ENCODE assay signal across 10 mouse cellular contexts in the genomic region with DNA sequence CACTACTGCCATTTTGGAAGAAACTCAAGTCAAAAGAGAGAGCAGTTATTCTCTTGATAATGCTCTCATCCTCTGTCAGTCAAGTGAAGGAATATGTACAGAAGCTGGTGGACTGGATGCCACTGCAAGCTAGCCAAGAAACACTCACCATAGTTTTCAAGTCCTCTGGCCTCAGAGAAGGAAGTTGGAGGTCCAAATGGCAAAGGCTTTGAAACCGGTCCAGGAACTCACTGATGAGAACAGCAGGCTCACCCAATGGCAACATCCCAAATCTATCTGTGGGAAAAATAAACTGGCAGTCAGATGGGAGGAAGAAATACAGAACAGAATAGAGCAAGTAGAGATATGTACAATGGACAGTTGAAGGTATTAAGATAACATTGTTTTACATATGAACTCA. TPM values are rescaled to one million over a fixed set of nuclear protein-coding genes. Genes with fewer than 3 reads are reported as not detected.
DNase-seq lines count a peak whose midpoint lies in the region; ATAC-seq and TF ChIP-seq lines count a peak whose summit lies in the region.
"Had no signal": no experiment of that assay in that cellular context is flagged by ENCODE, and none has a peak within 500 bp of the region (broad histone marks: within the 10 kb centered on the region; RNA-seq: fewer than 3 reads in every experiment).

No protein-coding gene starts in this region.

- intact Hi-C loops in gastrocnemius, adult 2 months (cut with DNase I), result no loop called here
- intact Hi-C loops in heart, postnatal 10 days (cut with DNase I), result no loop called here

- H3K4me2 ChIP-seq in midbrain, postnatal 0 days (ENCODE audit: low read depth, low read length, poor library complexity, severe bottlenecking), result no peak overlapping the region
- no peak overlapping the region for H3K4me2 ChIP-seq in midbrain, embryonic 14.5 days (ENCODE audit: low read length)
- H3K4me2 ChIP-seq: intestine, embryonic 15.5 days; limb, embryonic 12.5 days; midbrain, embryonic 11.5 days had no signal

- DNase-seq in midbrain, postnatal 0 days (ENCODE audit: low spot score), result peak; percentile 50
- no peak for DNase-seq in midbrain, embryonic 14.5 days
- peak; percentile 51 for DNase-seq in gastrocnemius, adult 2 months
- DNase-seq in heart, postnatal 10 days, result peak; percentile 65 to 67
- no peak for DNase-seq in right cerebral cortex, adult 18-20 months
- no peak for DNase-seq in thymus, postnatal 36 days
- DNase-seq in urinary bladder, adult 18-20 months (ENCODE audit: low spot score in 2 of 2), result no peak

- H3K9me3 ChIP-seq in midbrain, postnatal 0 days (ENCODE audit: low read length), result no peaks in the 10 kb centered on the region
- no peaks in the 10 kb centered on the region for H3K9me3 ChIP-seq in midbrain, embryonic 14.5 days (ENCODE audit: control insufficient read depth, low read length)
- H3K9me3 ChIP-seq: intestine, embryonic 15.5 days; limb, embryonic 12.5 days had no signal

- WGBS in midbrain, postnatal 0 days, result 90% methylated on average over 1 of the region's 1 CpGs
- 87% methylated on average over 1 of the region's 1 CpGs for WGBS in midbrain, embryonic 14.5 days

- H3K36me3 ChIP-seq in midbrain, postnatal 0 days (ENCODE audit: insufficient read depth, low read length), result peaks cover 54% of the 10 kb centered on the region
- H3K36me3 ChIP-seq in midbrain, embryonic 14.5 days (ENCODE audit: control insufficient read depth, insufficient read depth, low read length), result peaks cover 89% of the 10 kb centered on the region

- no peaks in the 10 kb centered on the region for H3K27me3 ChIP-seq in midbrain, postnatal 0 days (ENCODE audit: insufficient read depth, low read length)
- H3K27me3 ChIP-seq in midbrain, embryonic 14.5 days (ENCODE audit: control insufficient read depth, insufficient read depth, low read length), result no peaks in the 10 kb centered on the region
- H3K27me3 ChIP-seq: intestine, embryonic 15.5 days; limb, embryonic 12.5 days had no signal

- H3K9ac ChIP-seq in midbrain, postnatal 0 days (replicated peaks; ENCODE audit: low read length, poor library complexity, severe bottlenecking), result no peak overlapping the region
- no peak overlapping the region for H3K9ac ChIP-seq in midbrain, embryonic 14.5 days (replicated peaks; ENCODE audit: low read length)
- H3K9ac ChIP-seq: intestine, embryonic 15.5 days; limb, embryonic 12.5 days had no signal

- ATAC-seq in midbrain, postnatal 0 days (ENCODE audit: low FRiP score), result no peak
- no peak for ATAC-seq in midbrain, embryonic 14.5 days (ENCODE audit: low FRiP score, low TSS enrichment)
- ATAC-seq: intestine, embryonic 15.5 days had no signal

- H3K27ac ChIP-seq in midbrain, postnatal 0 days (ENCODE audit: low read depth, low read length), result no peak overlapping the region
- no peak overlapping the region for H3K27ac ChIP-seq in midbrain, embryonic 14.5 days (replicated peaks; ENCODE audit: low read depth, low read length)
- peak overlapping the region; percentile 81 for H3K27ac ChIP-seq in gastrocnemius, adult 2 months
- H3K27ac ChIP-seq: intestine, embryonic 15.5 days; limb, embryonic 12.5 days had no signal

- no peak overlapping the region for H3K4me3 ChIP-seq in midbrain, postnatal 0 days (ENCODE audit: low read depth, low read length)
- H3K4me3 ChIP-seq in midbrain, embryonic 14.5 days (replicated peaks; ENCODE audit: low read depth, low read length), result no peak overlapping the region
- peak overlapping the region; percentile 33 for H3K4me3 ChIP-seq in gastrocnemius, adult 2 months
- H3K4me3 ChIP-seq: intestine, embryonic 15.5 days; limb, embryonic 12.5 days had no signal

- no peaks in the 10 kb centered on the region for H3K4me1 ChIP-seq in midbrain, postnatal 0 days (ENCODE audit: insufficient read depth, low read length)
- H3K4me1 ChIP-seq in midbrain, embryonic 14.5 days (ENCODE audit: control insufficient read depth, insufficient read depth, low read length), result no peaks in the 10 kb centered on the region
- H3K4me1 ChIP-seq: intestine, embryonic 15.5 days; limb, embryonic 12.5 days had no signal

- no peak for TF ChIP-seq CTCF in midbrain, postnatal 0 days (IDR thresholded peaks at IDR 0.05)
- no peak for TF ChIP-seq CTCF in gastrocnemius, adult 2 months (IDR thresholded peaks at IDR 0.05)

RNA-seq across cellular contexts. Expression of gene Zc3hc1, which starts 15.0 kb away (rescaled TPM):
- 43.2 and 53.9 TPM in 2 replicates for total RNA-seq in midbrain, postnatal 0 days (2014; rRNA removed)
- 61.9 and 63.3 TPM in 2 replicates for polyA plus RNA-seq in midbrain, postnatal 0 days (2015; fragmentation: Nextera tagmentation; extraction: Ambion mirVana)
- polyA plus RNA-seq in midbrain, embryonic 14.5 days (2014; fragmentation: Nextera tagmentation; extraction: Ambion mirVana), result 67.4 and 71.6 TPM in 2 replicates
- 10 to 100 TPM; 15.5 to 19.3 TPM for total RNA-seq in gastrocnemius, adult 2 months (2021)
- total RNA-seq in heart, postnatal 10 days (2021), result 10 to 100 TPM; 17.2 to 21.9 TPM

RNA-seq across cellular contexts. Expression of gene Klhdc10, which starts 25.9 kb away (rescaled TPM):
- 116 and 139 TPM in 2 replicates for total RNA-seq in midbrain, postnatal 0 days (2014; rRNA removed)
- 23.8 and 28.5 TPM in 2 replicates for polyA plus RNA-seq in midbrain, postnatal 0 days (2015; fragmentation: Nextera tagmentation; extraction: Ambion mirVana)
- 44.2 and 56.2 TPM in 2 replicates for polyA plus RNA-seq in midbrain, embryonic 14.5 days (2014; fragmentation: Nextera tagmentation; extraction: Ambion mirVana)
- 10 to 100 TPM; 35.8 to 44.4 TPM for total RNA-seq in gastrocnemius, adult 2 months (2021)
- 10 to 100 TPM; 68.3 to 70.4 TPM for total RNA-seq in heart, postnatal 10 days (2021)

Comparison
In these comparisons a context has a peak if more than half of its experiments do, and no peak if none do; other contexts are left out.
1. DNase-seq: peak in midbrain, postnatal 0 days (single experiment), gastrocnemius, adult 2 months (single experiment) and heart, postnatal 10 days (2 of 2); none in midbrain, embryonic 14.5 days (single experiment), right cerebral cortex, adult 18-20 months (single experiment), thymus, postnatal 36 days (0 of 2) and urinary bladder, adult 18-20 months (0 of 2).